Mouse (Mus musculus) liver, postnatal 0 days (tissue): ENCODE data around the gene Zfp91.

Experiments used
- CTCF ChIP-seq: sonication (generic); IDR thresholded peaks from 2 replicates; pipeline ENCODE4 v1.5.1; 2016; ENCODE audit warnings: antibody characterized with exemption, low read depth
- EP300 ChIP-seq: IDR thresholded peaks from 2 replicates; pipeline ENCODE4 v1.6.1; 2016; ENCODE audit warnings: antibody characterized with exemption, low read depth, mild to moderate bottlenecking

- no peak for TF ChIP-seq CTCF
- no peak for TF ChIP-seq EP300
These were observed 3.6 kb downstream of the Zfp91 start for GRCm38 (mm10) chr19:12792374-12792773.
